Mouse (Mus musculus) intestine, embryonic 16.5 days (tissue): ENCODE measurements around the gene Esf1. TPM values are rescaled to one million over a fixed set of nuclear protein-coding genes. Genes with fewer than 3 reads are reported as not detected.
"Not testable (repeated sequence)": the region's sequence is repeated elsewhere in the genome, so short reads cannot be mapped to it uniquely, and the experiment has no call there.

Experiments
- ATAC-seq: fragments of 200-750 bp; cut with Nextera tagmentation; 2 replicates; pipeline ENCODE4 v1.8.0; 2017; ENCODE audit warnings: moderate TSS enrichment, moderate library complexity
- H3K27ac ChIP-seq: fragments of 300-500 bp; sonication (generic); 2 replicates; pipeline ENCODE4 v1.5.1; 2014; ENCODE audit warnings: mild to moderate bottlenecking, low read length
- H3K27me3 ChIP-seq: fragments of 300-500 bp; sonication (generic); replicated peaks from 2 replicates; pipeline ENCODE4 v1.6.1; 2014; ENCODE audit warnings: low read length, control low read depth, mixed read lengths; ENCODE audit not compliant: control insufficient read depth, insufficient read depth
- H3K36me3 ChIP-seq: fragments of 300-500 bp; sonication (generic); 2 replicates; pipeline ENCODE4 v1.6.1; 2014; ENCODE audit warnings: low read length, control low read depth; ENCODE audit not compliant: control insufficient read depth, insufficient read depth
- H3K4me1 ChIP-seq: fragments of 300-500 bp; sonication (generic); 2 replicates; pipeline ENCODE4 v1.6.1; 2014; ENCODE audit warnings: low read length, control low read depth, mixed read lengths; ENCODE audit not compliant: control insufficient read depth, insufficient read depth
- H3K4me2 ChIP-seq: fragments of 300-500 bp; sonication (generic); 2 replicates; pipeline ENCODE4 v1.6.1; 2014; ENCODE audit warnings: low read depth, low read length, control low read depth
- H3K4me3 ChIP-seq: fragments of 300-500 bp; sonication (generic); 2 replicates; pipeline ENCODE4 v1.5.1; 2014; ENCODE audit warnings: mild to moderate bottlenecking, low read length
- H3K9ac ChIP-seq: fragments of 300-500 bp; sonication (generic); 2 replicates; pipeline ENCODE4 v1.6.1; 2014; ENCODE audit warnings: low read depth, low read length
- H3K9me3 ChIP-seq: fragments of 300-500 bp; sonication (generic); 2 replicates; pipeline ENCODE4 v1.6.1; 2016; ENCODE audit warnings: low read length, control low read depth; ENCODE audit not compliant: control insufficient read depth
- WGBS: fragments of 180-500 bp; shearing (Covaris S2); extraction: QIAGEN DNeasy Blood & Tissue Kit; methylation state at CpG from one replicate; pipeline ENCODE4 v1.1.7; 2014; 5-methylcytosine and 5-hydroxymethylcytosine counted together
- polyA plus RNA-seq: library from polyadenylated mRNA; unstranded; fragments of >200 nt; fragmentation: Nextera tagmentation; extraction: Ambion mirVana; gene quantifications from 2 replicates; pipeline ENCODE4 v1.2.1, GENCODE M21; 2015

Gene Esf1
- polyA plus RNA-seq, 1 experiment from 2014 or later: 21.9 TPM

GRCm38 (mm10) chr2:140100551-140101474 lies 69.6 kb downstream of the Esf1 start:
- WGBS: 90% methylated on average over 3 of the region's 3 CpGs
- no peak overlapping the region for H3K4me2 ChIP-seq
- no peak overlapping the region for H3K4me3 ChIP-seq
- H3K9ac ChIP-seq: no peak overlapping the region
- no peaks in the 10 kb centered on the region for H3K27me3 ChIP-seq
- H3K9me3 ChIP-seq: no peaks in the 10 kb centered on the region
- ATAC-seq: no peak
- no peaks in the 10 kb centered on the region for H3K4me1 ChIP-seq
- no peaks in the 10 kb centered on the region for H3K36me3 ChIP-seq
- no peak overlapping the region for H3K27ac ChIP-seq

- ATAC-seq: no peak
- no peaks in the 10 kb centered on the region for H3K27me3 ChIP-seq
- no peak overlapping the region for H3K9ac ChIP-seq
- H3K27ac ChIP-seq: no peak overlapping the region
- H3K4me1 ChIP-seq: no peaks in the 10 kb centered on the region
- no peak overlapping the region for H3K4me2 ChIP-seq
- no peaks in the 10 kb centered on the region for H3K36me3 ChIP-seq
- 85% methylated on average over 3 of the region's 3 CpGs for WGBS
- H3K4me3 ChIP-seq: no peak overlapping the region
- H3K9me3 ChIP-seq: no peaks in the 10 kb centered on the region
Measured at GRCm38 (mm10) chr2:140099971-140100370, 70.4 kb downstream of the Esf1 start.

GRCm38 (mm10) chr2:140097131-140097591 lies 73.2 kb downstream of the Esf1 start:
- Histone ChIP-seq H3K27ac (no peak overlapping the region), H3K4me3 (no peak overlapping the region), H3K9me3 (no peaks in the 10 kb centered on the region), H3K4me1 (no peaks in the 10 kb centered on the region), H3K36me3 (no peaks in the 10 kb centered on the region), H3K9ac (no peak overlapping the region), H3K27me3 (no peaks in the 10 kb centered on the region), H3K4me2 (no peak overlapping the region)
- peak; percentile 89 for ATAC-seq
- 67% methylated on average over 3 of the region's 3 CpGs for WGBS

- H3K27me3 ChIP-seq: no peaks in the 10 kb centered on the region
- no peaks in the 10 kb centered on the region for H3K9me3 ChIP-seq
- no peak overlapping the region for H3K4me2 ChIP-seq
- H3K36me3 ChIP-seq: no peaks in the 10 kb centered on the region
- no peaks in the 10 kb centered on the region for H3K4me1 ChIP-seq
- no peak for ATAC-seq
- no peak overlapping the region for H3K9ac ChIP-seq
- no peak overlapping the region for H3K27ac ChIP-seq
- WGBS: 83% methylated on average over 5 of the region's 5 CpGs
- H3K4me3 ChIP-seq: no peak overlapping the region
Measured at GRCm38 (mm10) chr2:140096034-140096433, 74.3 kb downstream of the Esf1 start.

GRCm38 (mm10) chr2:140093433-140093832 lies 76.9 kb downstream of the Esf1 start:
- H3K4me1 ChIP-seq: no peaks in the 10 kb centered on the region
- 90% methylated on average over 5 of the region's 5 CpGs for WGBS
- no peak overlapping the region for H3K4me3 ChIP-seq
- no peaks in the 10 kb centered on the region for H3K27me3 ChIP-seq
- H3K9ac ChIP-seq: no peak overlapping the region
- no peaks in the 10 kb centered on the region for H3K36me3 ChIP-seq
- ATAC-seq: no peak
- H3K9me3 ChIP-seq: no peaks in the 10 kb centered on the region
- H3K27ac ChIP-seq: no peak overlapping the region
- no peak overlapping the region for H3K4me2 ChIP-seq

- Histone ChIP-seq H3K27ac (no peak overlapping the region), H3K4me2 (no peak overlapping the region), H3K9ac (no peak overlapping the region), H3K4me1 (no peaks in the 10 kb centered on the region), H3K4me3 (no peak overlapping the region), H3K9me3 (no peaks in the 10 kb centered on the region), H3K36me3 (no peaks in the 10 kb centered on the region), H3K27me3 (no peaks in the 10 kb centered on the region)
- no peak for ATAC-seq
- 86% methylated on average over 7 of the region's 7 CpGs for WGBS
Measured at GRCm38 (mm10) chr2:140084245-140084644, 86.1 kb downstream of the Esf1 start.

- WGBS: 87% methylated on average over 11 of the region's 11 CpGs
- no peak for ATAC-seq
- no peaks in the 10 kb centered on the region for H3K36me3 ChIP-seq
- H3K4me2 ChIP-seq: no peak overlapping the region
- H3K27ac ChIP-seq: no peak overlapping the region
- H3K4me3 ChIP-seq: no peak overlapping the region
- H3K9ac ChIP-seq: no peak overlapping the region
- no peaks in the 10 kb centered on the region for H3K4me1 ChIP-seq
- H3K9me3 ChIP-seq: no peaks in the 10 kb centered on the region
- no peaks in the 10 kb centered on the region for H3K27me3 ChIP-seq
Measured at GRCm38 (mm10) chr2:140080747-140081577, 89.4 kb downstream of the Esf1 start.

GRCm38 (mm10) chr2:140079284-140079683 lies 91.1 kb downstream of the Esf1 start:
- not testable (repeated sequence) for H3K9me3 ChIP-seq, H3K4me2 ChIP-seq

GRCm38 (mm10) chr2:140078600-140079280 lies 91.6 kb downstream of the Esf1 start:
- H3K9me3 ChIP-seq: no peaks in the 10 kb centered on the region
- H3K27ac ChIP-seq: no peak overlapping the region
- H3K27me3 ChIP-seq: no peaks in the 10 kb centered on the region
- no peak for ATAC-seq
- H3K9ac ChIP-seq: no peak overlapping the region
- H3K4me3 ChIP-seq: no peak overlapping the region
- no peak overlapping the region for H3K4me2 ChIP-seq
- H3K4me1 ChIP-seq: no peaks in the 10 kb centered on the region
- H3K36me3 ChIP-seq: no peaks in the 10 kb centered on the region
- WGBS: 61% methylated on average over 6 of the region's 6 CpGs

More at GRCm38 (mm10) chr2:140079284-140079683, 91.1 kb downstream of the Esf1 start:
- ATAC-seq, H3K27ac ChIP-seq, H3K9ac ChIP-seq, H3K4me1 ChIP-seq, H3K36me3 ChIP-seq, H3K4me3 ChIP-seq, H3K27me3 ChIP-seq: not testable (repeated sequence)
